Mouse (Mus musculus): ENCODE results near the gene Cep85l.

The Cep85l gene

DNA sequence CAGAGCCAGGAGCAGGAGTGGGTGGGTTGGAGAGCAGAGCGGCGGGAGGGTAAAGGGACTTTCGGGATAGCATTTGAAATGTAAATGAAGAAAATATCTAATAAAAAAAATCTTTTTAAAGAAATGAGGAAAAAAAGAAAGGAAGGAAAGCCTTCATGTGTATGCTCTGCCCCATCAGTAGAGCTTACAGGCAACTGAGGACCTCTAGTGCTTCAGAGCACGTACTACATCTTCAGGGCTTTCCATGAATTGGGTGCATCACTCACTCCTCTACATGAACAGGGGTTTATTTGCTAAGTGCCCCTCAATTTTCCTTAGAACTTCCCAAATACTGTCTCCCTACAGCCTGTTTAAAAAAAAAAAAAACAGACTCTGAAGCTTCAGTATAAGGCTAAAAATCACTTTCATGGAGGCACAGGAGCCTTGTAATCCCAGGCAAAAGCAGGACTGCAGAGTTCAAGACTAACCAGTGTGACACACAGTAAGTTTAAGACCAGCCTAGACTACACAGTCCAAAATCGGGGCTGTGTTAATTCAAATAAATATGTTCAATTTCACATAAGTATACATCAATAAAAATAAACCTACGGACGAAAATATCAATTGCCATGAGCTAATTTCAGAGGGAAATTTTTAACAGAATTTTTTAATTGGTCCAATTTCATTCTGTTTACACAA is 38.3 kb downstream of the Cep85l start:
- DNase-seq, result peak; percentile 27

DNA sequence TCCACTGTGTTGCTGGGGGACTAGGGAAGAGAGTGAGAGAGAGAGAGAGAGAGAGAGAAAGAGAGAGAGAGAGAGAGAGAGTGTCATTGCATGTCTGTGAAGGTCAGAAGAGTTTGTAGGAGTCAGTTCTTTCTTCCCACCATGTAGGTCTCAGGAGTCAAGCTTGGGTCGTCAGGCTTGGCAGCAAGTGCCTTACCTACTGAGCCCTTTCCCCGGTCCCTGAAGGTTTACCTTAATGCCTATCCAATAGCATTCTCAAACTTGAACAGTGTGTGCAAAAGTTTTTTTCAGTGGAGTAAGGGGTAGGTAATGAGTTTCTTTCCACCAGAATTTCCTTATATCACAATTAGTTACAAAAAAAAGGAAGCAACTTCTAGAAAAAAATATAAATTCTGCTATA is 40.7 kb downstream of the Cep85l start:
- DNase-seq, result no peak

DNA sequence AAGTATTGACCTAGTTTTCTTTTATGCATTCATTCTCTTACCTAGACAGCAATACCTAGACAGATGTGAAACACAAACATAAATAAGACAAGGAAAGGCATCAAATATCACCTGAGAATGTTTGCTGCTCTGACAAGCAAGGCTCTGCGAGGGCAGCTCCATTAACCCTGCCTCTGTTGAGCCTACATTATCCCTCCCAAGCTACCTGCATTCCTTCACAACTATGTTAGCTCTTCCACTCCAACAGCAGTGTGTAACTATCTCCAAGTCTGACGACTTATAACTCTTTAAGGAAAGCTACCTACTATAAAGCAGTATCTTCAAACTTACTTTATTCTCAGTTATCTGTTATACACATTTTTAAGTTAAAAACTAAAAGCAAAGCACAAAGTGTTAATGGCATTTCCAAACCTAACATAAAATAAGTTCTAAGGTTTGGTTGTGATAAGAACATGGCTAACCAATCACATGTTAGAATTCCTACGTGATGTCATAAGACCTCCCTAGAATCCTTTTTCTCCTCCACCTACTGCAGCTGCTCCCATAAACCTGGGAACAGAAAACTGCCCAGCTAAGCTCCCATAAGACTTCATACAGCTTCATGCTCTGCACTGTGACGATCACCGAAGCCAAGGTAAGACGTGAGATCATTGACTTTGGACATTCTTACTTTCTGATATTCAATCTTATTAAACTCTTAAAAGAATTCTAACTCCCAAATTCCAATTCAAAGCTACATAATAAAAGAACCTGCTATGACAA is 42.4 kb downstream of the Cep85l start, which contains the start of gene Pln:
Gene Pln, plus strand, starts transcription at position 506 of the 762 bp plus-strand sequence.
- DNase-seq, result no peak

DNA sequence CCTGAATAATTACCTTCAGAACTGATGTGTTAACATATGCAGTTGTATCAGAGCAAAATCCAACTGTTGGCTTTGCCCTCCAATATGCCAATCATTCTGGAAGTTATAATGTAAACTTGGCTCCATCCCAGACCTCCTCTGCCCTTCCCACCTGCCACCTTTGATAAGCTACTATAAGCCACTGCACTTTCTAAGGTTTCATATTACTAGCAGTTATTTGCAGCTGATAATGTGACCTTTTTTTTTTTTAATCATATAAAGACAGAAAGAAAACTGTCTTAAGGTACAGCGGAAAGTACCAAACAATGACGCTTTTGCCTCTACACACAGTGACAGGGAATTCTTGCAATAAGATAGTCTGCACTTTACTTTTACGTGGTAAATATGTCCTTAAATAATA is 43.8 kb downstream of the Cep85l start:
- no peak for DNase-seq

DNA sequence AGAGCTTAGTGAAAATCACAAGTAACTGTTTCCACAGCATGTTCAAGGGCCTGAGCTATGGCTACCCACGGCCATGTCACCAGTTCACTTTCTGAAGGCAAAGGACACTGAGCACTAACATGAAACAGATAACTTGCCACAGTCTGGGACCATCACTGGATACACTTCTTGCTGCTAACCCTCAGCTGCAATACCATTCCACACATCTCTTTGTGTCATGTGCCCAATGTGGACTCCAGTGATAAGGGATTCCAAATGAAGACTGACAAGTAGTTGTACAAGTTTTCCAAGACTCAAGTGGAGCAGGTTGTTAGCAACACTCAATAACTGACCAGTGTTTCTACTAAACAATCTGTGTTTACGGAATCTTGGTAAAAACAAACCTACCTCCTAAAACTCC is 44.5 kb downstream of the Cep85l start:
- no peak for DNase-seq

DNA sequence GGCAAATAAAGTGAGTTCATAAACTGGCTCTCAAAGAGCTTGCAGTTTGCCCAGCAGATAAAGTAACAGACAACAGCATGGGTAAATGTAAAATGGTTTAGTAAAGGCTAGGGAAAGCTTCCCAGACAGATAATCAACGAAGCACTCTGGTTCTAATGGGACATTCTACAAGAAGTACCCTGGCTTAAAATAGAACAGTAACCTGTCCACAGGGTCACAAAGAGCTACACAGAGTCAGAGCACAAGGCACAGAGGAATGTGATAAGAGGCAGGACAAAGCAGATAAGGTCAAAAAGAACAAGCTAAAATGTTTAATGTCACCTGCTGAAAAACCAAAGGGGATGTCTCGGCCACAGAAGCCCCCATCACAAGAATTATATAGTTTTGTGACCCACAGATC is 47.0 kb downstream of the Cep85l start:
- DNase-seq, result no peak

DNA sequence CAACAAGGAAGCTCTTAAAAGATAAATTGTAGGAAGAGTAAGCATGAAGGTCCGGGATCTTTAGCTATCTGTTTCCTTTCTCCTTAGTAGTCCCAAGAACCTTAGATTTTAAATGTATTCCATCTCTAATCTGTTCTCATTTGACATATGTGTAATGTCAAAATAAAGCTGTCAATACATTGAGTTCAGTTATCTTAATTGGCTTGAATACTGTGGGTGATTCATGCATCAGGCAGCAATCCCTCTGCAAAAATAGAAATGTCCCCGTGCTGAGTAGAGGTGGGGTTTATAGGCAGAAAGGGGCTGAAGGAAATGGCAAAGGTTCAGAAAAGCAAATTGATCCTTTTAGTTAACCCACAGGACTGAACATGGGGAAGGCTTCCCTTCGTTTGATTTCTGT is 50.5 kb downstream of the Cep85l start:
- DNase-seq, result no peak

DNA sequence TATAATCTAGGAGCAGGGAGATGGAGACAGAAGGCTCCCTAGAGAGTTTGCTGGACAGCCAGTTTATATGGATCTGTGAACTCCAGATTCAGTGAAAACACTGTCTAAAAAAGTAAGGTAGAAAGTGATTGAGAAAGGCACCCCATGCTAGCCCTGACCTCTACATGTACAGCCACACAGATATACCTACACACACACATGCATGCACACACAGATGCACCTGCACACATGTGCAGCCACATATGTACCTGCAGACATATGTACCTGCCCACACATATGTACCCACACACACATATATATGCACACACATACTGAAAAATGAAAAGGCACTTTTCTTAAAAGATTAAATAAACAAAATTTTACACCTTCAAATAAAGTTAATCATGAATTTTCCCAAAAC is 53.4 kb downstream of the Cep85l start:
- DNase-seq, result no peak

DNA sequence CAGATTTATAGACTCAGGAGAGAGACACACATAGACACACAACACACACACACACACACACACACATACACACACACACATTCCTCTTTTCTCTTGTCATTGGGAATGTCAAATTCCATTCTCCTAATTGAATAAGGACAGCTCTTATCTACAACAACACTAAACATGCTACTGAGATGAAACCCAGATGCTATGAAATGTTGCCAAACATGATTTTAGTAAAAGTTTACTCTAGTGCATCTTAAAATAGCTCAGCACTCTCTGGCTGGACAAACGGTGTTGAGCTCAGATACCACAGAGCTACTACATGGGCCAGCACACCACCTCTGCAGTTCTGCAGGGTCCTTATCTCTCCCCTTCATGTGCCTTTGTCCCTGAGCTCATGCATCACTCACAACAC is 55.1 kb downstream of the Cep85l start:
- DNase-seq, result peak; percentile 49

DNA sequence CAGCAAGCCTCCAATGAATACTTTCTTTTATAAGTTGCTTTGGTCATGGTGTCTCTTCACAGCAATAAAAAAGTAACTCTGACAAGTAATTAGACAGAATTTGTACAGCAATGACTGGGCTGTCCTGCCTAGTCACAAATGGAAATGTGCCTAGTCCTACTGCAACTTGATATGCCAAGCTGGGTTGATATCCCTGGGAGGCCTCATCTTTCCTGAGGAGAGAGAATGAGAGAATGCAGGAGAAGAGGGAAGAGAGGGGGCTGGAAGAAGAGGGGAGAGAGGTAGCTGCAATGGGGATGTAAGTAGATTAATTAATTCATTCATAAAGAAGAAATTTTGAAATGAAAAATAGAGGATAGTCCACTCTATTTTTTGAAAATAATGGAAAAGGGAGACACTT is 56.4 kb downstream of the Cep85l start:
- DNase-seq, result no peak

DNA sequence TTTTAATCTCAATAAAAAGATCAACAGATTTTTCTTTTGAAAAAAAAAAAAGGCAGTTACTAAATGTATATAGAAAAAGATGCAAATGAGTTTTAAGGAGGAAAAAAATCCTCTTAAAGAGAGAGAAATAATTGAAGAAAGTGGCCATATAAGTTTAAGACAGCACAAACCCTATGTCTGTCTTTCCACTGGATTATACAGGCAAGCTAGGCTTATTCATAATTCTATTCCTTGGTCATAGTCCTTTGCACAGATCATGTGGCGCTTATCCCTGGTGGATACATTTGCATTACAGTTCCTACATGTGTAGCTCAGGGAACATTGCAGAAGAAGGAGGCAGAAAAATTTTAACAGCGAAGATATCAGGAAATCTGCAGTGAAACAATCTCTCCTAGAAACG is 73.1 kb downstream of the Cep85l start:
- no peak for DNase-seq

DNA sequence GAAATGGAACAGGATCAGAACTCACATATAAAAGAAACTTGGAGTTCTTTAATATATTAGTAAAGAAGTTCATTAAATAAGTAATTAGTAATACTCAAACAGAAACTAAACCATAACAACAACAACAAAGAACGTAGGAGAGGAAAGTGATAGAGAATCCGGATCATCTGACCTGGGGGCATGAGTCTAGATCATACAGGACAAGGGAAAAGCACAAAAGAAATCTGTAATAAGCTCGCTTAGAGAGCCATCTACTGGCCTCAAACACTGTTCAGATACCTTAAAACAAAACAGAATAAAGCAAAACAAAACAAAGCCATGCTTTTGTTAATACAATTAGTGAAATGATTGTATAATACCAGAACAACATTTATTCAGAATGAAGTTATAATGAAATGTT is 73.9 kb downstream of the Cep85l start:
- peak; percentile 46 for DNase-seq

DNA sequence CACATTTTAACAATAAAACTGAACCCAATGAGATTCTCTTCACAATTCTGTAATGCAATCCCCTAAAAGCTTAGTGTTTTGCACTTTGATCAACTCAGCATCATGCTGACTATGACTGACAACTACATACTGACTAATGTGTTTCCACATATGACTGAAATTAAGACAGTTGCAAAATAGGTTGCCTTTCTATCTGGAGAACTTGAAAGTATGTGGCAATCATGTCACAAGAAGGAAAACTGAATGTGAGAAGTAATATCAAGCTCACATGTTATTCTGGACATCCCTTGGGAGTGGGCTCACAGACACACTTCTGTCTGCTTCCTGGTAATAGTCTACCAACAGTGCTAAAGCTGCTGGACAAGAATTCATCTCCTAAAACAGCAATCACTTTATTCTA is 94.6 kb downstream of the Cep85l start:
- DNase-seq, result no peak

DNA sequence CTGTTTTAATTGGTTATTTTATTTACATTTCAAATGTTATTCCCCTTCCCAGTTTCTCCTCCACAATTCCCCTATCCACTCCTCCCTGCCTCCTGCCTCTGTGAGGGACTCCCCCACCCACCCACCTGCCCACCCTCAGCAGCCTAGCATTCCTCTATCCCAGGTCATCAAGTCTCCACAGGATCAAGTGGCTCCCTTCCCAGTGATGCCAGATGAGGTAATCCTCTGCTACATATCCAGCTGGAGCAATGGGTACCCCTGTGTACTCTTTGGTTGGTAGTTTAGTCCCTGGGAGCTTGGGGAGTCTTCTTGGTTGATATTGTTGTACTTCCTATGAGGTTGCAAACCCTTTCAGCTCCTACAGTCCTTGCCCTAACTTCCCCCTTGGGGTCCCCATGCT is 107.5 kb downstream of the Cep85l start:
- no peak for DNase-seq

DNA sequence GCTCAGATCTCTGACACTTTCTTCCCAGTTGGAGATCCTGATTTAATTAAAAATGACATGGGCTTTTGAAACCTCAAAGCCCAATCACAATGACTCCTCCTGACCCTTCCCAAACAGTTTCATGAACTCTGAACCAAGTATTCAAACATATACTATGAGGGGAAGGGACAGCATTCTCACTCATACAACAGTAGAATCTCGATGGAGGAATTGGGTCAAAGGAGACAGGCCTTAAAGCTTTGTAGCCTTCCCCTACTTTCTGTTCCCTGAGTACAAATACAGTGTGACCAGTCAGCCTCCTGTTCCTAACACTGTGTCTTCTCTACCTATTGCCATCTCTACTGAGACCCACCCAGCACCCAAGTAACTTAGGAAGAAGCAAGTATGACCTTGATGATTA is 117.7 kb downstream of the Cep85l start:
- no peak for DNase-seq

DNA sequence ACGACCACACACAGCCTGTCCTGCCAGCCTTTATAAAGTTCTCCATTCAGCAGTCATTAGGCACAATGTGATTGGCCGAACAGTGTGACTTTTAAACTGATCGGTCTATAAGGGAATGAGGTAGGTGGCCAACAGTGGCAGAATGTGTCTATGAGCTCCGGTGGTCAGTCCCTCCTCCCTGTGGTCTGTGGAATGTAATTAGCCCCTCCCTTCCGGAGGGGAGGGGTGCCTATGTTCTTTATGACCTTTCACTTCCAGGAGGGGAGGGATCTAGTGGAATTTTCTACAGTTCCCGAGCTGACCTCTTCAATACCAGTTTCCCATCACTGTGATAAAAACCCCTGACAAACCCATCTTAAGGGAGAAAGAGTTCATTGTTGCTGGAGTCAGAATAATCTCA is 144.4 kb downstream of the Cep85l start:
- DNase-seq, result no peak

DNA sequence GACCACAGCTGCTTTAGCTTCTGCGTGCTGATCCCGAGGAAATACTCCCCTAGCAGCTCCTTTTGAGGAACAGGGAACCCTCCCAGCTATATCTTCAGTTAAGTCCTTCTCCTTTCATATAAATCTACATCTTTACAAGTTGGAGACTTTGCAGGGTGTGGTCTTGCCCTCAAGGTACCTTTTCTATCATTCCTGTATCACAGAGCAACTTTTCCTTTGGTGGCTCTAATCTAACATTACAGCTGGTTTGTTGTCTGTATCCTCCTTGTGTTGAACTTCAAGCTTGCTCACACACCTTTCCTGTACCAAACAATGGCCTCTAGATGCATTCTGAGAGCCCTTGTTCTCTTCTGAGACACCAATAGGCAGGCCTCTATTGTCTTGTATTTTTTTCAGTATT is 145.1 kb downstream of the Cep85l start:
- DNase-seq, result no peak

DNA sequence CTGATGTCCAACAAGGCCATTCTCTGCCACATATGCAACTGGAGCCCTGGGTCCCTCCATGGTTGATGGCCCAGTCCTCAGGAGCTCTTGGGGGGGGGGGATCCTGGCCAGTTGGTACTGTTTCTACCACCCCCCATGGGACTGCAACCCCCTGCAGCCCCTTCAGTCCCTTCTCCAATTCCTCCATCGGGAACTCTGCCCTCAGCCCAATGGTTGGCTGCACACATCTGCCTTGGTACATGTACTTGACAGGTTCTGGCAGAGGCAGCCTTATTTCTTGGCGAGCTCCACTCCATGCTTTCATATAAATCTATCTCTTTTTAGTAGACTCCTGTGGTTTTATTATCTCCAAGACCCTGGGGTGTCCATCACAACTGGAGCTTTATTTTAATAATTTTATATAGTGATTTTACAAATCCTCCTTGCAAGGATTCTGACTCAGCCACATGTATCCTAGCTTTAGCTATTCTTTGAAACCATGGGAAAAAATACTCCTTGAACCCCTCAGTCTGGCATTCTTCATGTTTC is 145.6 kb downstream of the Cep85l start:
- DNase-seq, result no peak

DNA sequence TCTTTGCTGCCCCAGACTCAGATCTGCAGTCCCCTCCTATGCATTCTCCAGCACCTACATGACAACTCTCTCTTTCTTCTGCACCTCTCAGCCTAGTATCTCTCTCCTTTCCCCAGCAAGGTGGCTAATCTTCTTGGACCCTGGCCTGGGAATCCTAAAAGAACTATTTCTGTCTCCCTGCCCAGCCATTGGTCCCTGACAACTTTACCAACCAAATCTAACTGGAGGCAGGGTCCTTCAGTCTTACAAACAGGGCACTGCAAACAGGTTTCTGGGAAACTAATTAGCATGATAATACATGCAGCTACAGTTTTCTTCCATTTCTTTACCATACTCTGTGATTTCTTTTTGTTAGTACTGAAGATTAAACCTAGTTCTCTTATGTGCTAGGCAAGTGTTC is 148.9 kb downstream of the Cep85l start:
- DNase-seq, result no peak

DNA sequence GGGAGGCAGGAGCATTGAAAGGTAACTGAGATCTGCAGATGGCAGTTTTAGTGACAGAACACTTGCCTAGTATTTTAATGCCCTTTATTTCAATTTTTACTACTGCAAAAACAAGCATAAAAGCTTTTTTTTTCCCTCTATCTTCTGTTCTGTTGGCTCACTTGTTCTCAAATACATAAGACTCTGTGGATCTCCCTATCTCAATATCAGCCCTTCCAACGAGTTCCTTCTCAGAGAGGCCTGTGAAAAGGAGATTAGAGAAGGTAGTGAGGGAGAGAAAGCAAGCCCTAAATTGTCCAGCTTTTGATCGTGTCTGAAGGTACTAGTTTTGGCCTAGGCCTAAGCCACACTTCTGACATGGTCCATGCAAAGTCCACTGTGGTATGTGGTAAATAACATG is 150.6 kb downstream of the Cep85l start:
- no peak for DNase-seq

Measured in kidney, adult 9 months (tissue).